Mouse (Mus musculus) G1E (cell line): ENCODE results near the gene Chd4. TPM values are rescaled to one million over a fixed set of nuclear protein-coding genes. Genes with fewer than 3 reads are reported as not detected.

ENCODE experiments used
- ATAC-seq: 2 replicates; pipeline ENCODE4 v1.8.0; 2016; ENCODE audit warnings: mild to moderate bottlenecking; ENCODE audit not compliant: insufficient number of reproducible peaks, poor library complexity, low FRiP score, severe bottlenecking; ENCODE audit errors: extremely low read depth
- DNase-seq: peaks from one replicate; pipeline ENCODE4 v3.0.0; 2012; ENCODE audit warnings: low spot score
- H3K27me3 ChIP-seq: 2 replicates; pipeline ENCODE4 v1.6.1; 2012; ENCODE audit warnings: mild to moderate bottlenecking, low read length, inconsistent platforms; ENCODE audit not compliant: insufficient read depth
- H3K36me3 ChIP-seq: replicated peaks from 2 replicates; pipeline ENCODE3; 2012; ENCODE audit warnings: mild to moderate bottlenecking, inconsistent platforms
- H3K4me1 ChIP-seq: 2 replicates; pipeline ENCODE4 v1.6.1; 2012; ENCODE audit warnings: low read depth, low read length, inconsistent platforms, mixed read lengths; ENCODE audit not compliant: insufficient read depth
- H3K4me3 ChIP-seq: 2 replicates; pipeline ENCODE4 v1.5.1; 2012; ENCODE audit warnings: low read depth, mild to moderate bottlenecking, inconsistent platforms, low read length, moderate library complexity, mixed read lengths
- H3K9me3 ChIP-seq: replicated peaks from 2 replicates; pipeline ENCODE4 v1.6.1; 2012; ENCODE audit warnings: inconsistent platforms
- CTCF ChIP-seq: IDR thresholded peaks from 2 replicates; pipeline ENCODE4 v1.5.1; 2012; ENCODE audit warnings: low read depth, low read length, inconsistent platforms, mixed read lengths
- GATA1 ChIP-seq: IDR thresholded peaks from 2 replicates; pipeline ENCODE4 v1.6.1; 2012; ENCODE audit warnings: borderline replicate concordance, low read length, inconsistent platforms, mixed read lengths
- GATA2 ChIP-seq: IDR thresholded peaks from 2 replicates; pipeline ENCODE4 v1.6.1; 2012; ENCODE audit warnings: low read depth, low read length, inconsistent platforms, borderline replicate concordance
- POLR2AphosphoS5 ChIP-seq: IDR thresholded peaks from 2 replicates; pipeline ENCODE4 v1.6.1; 2012; ENCODE audit warnings: low read depth, low read length, inconsistent platforms; ENCODE audit not compliant: insufficient replicate concordance
- TAL1 ChIP-seq: conservative IDR thresholded peaks from 2 replicates; pipeline ENCODE4 v1.6.1; 2012; ENCODE audit warnings: low read depth, low read length, inconsistent platforms, mixed read lengths
- polyA plus RNA-seq: library from polyadenylated mRNA; stranded (reverse); fragments of >175 nt; gene quantifications from 2 replicates; pipeline ENCODE4 v1.2.3, GENCODE M21; 2012
- total RNA-seq, 2 experiments: library from RNA; stranded (forward) in 1 of 2; stranded (reverse) in 1 of 2; fragments of 200-1000 nt in 1 of 2; fragments of >200 nt in 1 of 2; fragmentation: Nextera tagmentation in 1 of 2; gene quantifications; 2 replicates each; pipeline ENCODE4 v1.2.3; 2014 to 2017

Gene Chd4
- total and polyA plus RNA-seq, 3 experiments, result 219 to 362 (median 241) TPM

DNA sequence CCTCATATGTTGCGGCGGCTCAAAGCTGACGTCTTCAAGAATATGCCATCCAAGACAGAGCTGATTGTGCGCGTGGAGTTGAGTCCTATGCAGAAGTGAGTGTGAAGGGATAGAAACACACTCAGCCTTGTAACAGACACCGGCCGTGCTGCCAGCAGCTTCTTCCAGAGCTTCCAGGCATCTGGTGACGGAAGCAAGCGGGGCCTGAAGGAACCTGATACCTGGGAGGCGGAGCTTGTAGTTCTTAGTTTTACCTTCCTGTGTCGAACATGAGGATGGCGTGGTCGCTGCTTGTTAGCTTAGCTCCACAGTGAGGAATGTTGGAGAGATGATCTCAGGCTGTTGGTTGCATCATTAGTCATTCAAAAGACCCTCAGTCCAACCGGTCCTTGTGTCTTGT, 13.6 kb downstream of the Chd4 start:
- Histone ChIP-seq H3K9me3 (peaks cover 3% of the 10 kb centered on the region), H3K36me3 (peaks cover 99% of the 10 kb centered on the region), H3K27me3 (no peaks in the 10 kb centered on the region), H3K4me1 (peaks cover 8% of the 10 kb centered on the region), H3K4me3 (no peak overlapping the region)
- no peak for DNase-seq
- no peak for ATAC-seq
- TF ChIP-seq POLR2AphosphoS5 (no peak), GATA1 (no peak), GATA2 (no peak), TAL1 (no peak), CTCF (no peak)

DNA sequence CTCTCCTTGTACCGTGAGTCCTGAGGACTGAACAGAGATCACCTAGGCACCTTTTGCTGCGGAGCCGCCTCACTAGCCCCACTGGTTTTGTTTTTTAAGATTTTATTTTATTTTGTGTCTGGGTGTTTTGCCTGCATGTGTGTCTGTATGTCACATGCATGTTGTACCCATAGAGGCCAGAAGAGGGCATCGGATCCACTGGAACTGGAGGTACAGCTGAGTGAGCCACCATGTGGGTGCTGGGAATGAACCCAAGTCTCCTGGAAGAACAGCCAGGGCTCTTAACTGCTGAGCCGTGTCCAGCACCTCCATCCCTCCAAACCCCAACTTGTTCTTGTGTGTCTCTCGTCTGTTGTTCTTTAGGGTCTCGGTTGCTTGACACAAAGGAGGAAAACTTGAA, 15.1 kb downstream of the Chd4 start:
- Histone ChIP-seq H3K27me3 (no peaks in the 10 kb centered on the region), H3K4me1 (peaks cover 2% of the 10 kb centered on the region; the same call in 1 of the 2 replicates), H3K4me3 (no peak overlapping the region), H3K9me3 (peaks cover 3% of the 10 kb centered on the region), H3K36me3 (peaks cover 94% of the 10 kb centered on the region)
- no peak for ATAC-seq
- DNase-seq, result no peak
- TF ChIP-seq TAL1 (no peak), POLR2AphosphoS5 (no peak), GATA2 (no peak), GATA1 (no peak), CTCF (no peak; the same call in 1 of the 2 replicates)

DNA sequence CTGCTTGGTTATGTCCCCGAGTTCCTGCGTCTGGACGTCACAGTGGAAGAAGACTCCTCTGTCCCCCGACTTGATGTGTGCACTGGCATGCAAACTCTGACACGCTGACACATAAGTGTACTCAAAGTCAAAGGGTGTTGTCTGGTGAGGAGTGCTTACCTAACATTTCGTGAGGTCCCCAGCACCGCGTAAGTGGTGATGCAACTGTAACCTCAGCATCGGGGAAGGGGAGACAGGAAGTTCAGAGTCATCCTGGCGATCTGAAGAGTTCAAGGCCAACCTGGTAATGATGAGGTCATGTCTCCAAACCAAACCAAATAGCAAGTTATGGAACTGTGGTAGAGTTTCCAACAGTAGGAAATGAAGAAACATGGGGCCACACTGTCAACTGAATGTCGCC, 16.8 kb downstream of the Chd4 start:
- Histone ChIP-seq H3K9me3 (no peaks in the 10 kb centered on the region; the same call in 1 of the 2 replicates), H3K36me3 (peaks cover 95% of the 10 kb centered on the region), H3K27me3 (no peaks in the 10 kb centered on the region), H3K4me1 (no peaks in the 10 kb centered on the region; the same call in 1 of the 2 replicates), H3K4me3 (no peak overlapping the region)
- no peak for ATAC-seq
- no peak for TF ChIP-seq CTCF
- TF ChIP-seq GATA1, result no peak
- TF ChIP-seq POLR2AphosphoS5, result peak; percentile 71; the same call in 1 of the 2 replicates
- no peak for DNase-seq

DNA sequence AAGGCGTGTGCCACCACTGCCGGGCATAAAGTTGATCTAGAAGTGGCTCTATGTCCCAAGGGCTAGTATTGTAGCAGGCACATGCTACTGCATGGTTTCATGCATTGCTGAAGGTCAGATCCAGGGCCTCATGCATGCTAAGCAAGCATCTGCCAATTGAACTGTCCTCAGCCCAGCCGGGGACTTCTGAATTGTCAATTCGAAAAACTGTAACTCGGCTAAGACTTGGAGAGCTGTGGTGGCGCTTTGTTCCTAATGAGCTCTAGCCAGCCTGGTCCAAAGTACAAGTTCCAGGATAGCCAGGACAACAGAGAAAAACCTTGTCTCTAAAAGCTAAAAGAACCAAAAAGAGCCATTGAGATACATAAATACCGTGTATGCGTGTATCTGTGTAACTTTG, 23.6 kb downstream of the Chd4 start:
- H3K36me3 ChIP-seq, result peaks cover 94% of the 10 kb centered on the region
- no peak for ATAC-seq
- H3K4me3 ChIP-seq, result no peak overlapping the region
- no peaks in the 10 kb centered on the region for H3K27me3 ChIP-seq
- no peak for DNase-seq
- H3K4me1 ChIP-seq, result 0 out of 2 replicates have a peak, but pooled peaks cover 2% of the 10 kb centered on the region
- no peaks in the 10 kb centered on the region for H3K9me3 ChIP-seq
- TF ChIP-seq GATA2, result no peak
- no peak for TF ChIP-seq POLR2AphosphoS5
- TF ChIP-seq CTCF, result no peak
- TF ChIP-seq GATA1, result no peak
- no peak for TF ChIP-seq TAL1

DNA sequence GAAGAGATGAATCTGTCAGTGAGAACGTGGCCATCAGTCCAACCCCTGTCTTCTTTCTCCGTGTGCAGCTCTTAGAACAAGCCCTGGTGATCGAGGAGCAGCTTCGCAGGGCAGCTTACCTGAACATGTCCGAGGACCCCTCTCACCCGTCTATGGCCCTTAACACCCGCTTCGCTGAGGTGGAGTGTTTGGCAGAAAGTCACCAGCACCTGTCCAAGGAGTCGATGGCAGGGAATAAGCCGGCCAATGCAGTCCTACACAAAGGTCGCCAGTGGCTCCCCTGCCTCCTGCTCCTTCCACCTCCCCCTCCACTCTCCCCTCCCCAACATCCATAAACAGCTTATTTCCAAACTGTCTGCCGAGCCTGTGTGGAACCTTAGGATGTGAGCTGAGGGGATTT, 32.9 kb downstream of the Chd4 start:
- no peak for DNase-seq
- ATAC-seq, result no peak

DNA sequence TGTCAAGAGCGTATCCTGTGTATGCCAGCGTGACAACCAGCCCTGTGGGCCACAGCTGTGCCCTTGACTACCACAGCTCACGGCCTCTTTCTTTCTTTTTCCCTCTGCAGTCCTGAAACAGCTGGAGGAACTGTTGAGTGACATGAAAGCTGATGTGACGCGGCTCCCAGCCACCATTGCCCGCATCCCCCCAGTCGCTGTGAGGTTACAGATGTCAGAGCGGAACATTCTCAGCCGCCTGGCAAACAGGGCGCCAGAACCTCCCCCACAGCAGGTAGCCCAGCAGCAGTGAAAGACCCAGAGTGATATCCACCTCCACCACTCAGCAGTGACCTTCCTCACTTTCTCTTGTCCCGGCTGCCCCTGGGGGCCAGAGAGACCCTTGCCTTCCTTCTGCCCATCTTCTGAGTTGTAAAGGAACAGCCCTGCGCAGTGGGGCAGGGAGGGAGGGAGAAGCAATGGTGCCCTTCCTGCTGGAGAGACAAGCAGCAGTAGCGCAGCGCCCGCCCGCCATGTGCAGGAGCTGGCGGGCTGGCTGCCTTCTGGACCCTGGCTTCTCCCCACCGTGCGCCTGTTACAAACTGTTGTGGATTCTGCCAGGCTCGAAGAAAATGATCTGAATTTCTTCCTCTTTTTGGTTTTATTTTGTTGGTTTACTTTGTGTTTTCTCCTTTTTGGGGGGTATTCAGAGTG, 34.1 kb downstream of the Chd4 start:
- Histone ChIP-seq H3K36me3 (peaks cover 79% of the 10 kb centered on the region), H3K27me3 (no peaks in the 10 kb centered on the region), H3K4me3 (no peak overlapping the region; the same call in 1 of the 2 replicates), H3K4me1 (peaks cover 39% of the 10 kb centered on the region), H3K9me3 (no peaks in the 10 kb centered on the region)
- TF ChIP-seq TAL1, result no peak
- TF ChIP-seq GATA1, result no peak
- no peak for TF ChIP-seq POLR2AphosphoS5
- TF ChIP-seq GATA2, result no peak
- TF ChIP-seq CTCF, result no peak
- ATAC-seq (no peak), DNase-seq (no peak)

More for the DNA sequence above, 32.9 kb downstream of the Chd4 start:
- H3K4me1 ChIP-seq, result peaks cover 28% of the 10 kb centered on the region
- no peak for TF ChIP-seq CTCF
- no peak for TF ChIP-seq POLR2AphosphoS5
- no peak for TF ChIP-seq GATA2
- TF ChIP-seq GATA1, result no peak
- TF ChIP-seq TAL1, result no peak
- H3K9me3 ChIP-seq, result no peaks in the 10 kb centered on the region
- no peaks in the 10 kb centered on the region for H3K27me3 ChIP-seq
- no peak overlapping the region for H3K4me3 ChIP-seq
- peaks cover 79% of the 10 kb centered on the region for H3K36me3 ChIP-seq
